ENCODE assay signal across 8 mouse cellular contexts in genomic region chr17:84118271-84118670, GRCm38 (mm10).
A peak's percentile ranks its signal among the peaks of the same experiment; 100 is the strongest.
DNase-seq lines count a peak whose midpoint lies in the region; ATAC-seq and TF ChIP-seq lines count a peak whose summit lies in the region.

No protein-coding gene starts in this region.

- H3K4me3 ChIP-seq in liver, embryonic 14.5 days (ENCODE audit: insufficient read depth in 1 of 2, low read depth in 2 of 2, low read length in 2 of 2), result no peak overlapping the region

- no peaks in the 10 kb centered on the region for H3K36me3 ChIP-seq in liver, embryonic 14.5 days (replicated peaks; ENCODE audit: control insufficient read depth, insufficient read depth, low read depth)

- H3K4me1 ChIP-seq in liver, embryonic 14.5 days (replicated peaks; ENCODE audit: control insufficient read depth in 2 of 2, insufficient read depth in 2 of 2, low read length in 1 of 2), result peaks cover 49 to 58% of the 10 kb centered on the region in 2 experiments

- no peaks in the 10 kb centered on the region for H3K27me3 ChIP-seq in liver, embryonic 14.5 days (ENCODE audit: control insufficient read depth, insufficient read depth, low read length)

- TF ChIP-seq EP300 in liver, embryonic 14.5 days (IDR thresholded peaks at IDR 0.05; ENCODE audit: low read depth), result no peak

- TF ChIP-seq CTCF in liver, embryonic 14.5 days (IDR thresholded peaks at IDR 0.05; ENCODE audit: low read depth), result no peak

- H3K27ac ChIP-seq in liver, embryonic 14.5 days, result peak overlapping the region; percentile 14

- H3K4me2 ChIP-seq in liver, embryonic 14.5 days (ENCODE audit: low read depth), result peak overlapping the region; percentile 28; the same call in 1 of the 2 replicates

- no peaks in the 10 kb centered on the region for H3K9me3 ChIP-seq in liver, embryonic 14.5 days (ENCODE audit: control insufficient read depth, low read length)

- peak overlapping the region; percentile 45 for H3K9ac ChIP-seq in liver, embryonic 14.5 days (replicated peaks)

- peak; percentile 39 for DNase-seq in adrenal gland, adult 2 months
- DNase-seq in adrenal gland, adult 8-10 months, result no peak
- peak; percentile 59 for DNase-seq in lung, postnatal 25 days (ENCODE audit: low spot score)
- no peak for DNase-seq in lung, postnatal 14 days
- DNase-seq in liver, embryonic 14.5 days (ENCODE audit: low read depth in 3 of 3, low spot score in 3 of 3), result peak in 1 of 3 experiments; percentile 46
- peak; percentile 48 to 65 for DNase-seq in thymus, adult 18-20 months
- DNase-seq in urinary bladder, postnatal 36 days (ENCODE audit: low spot score in 2 of 2), result no peak
- no peak for DNase-seq in cerebellum, postnatal 25 days

- 43% methylated on average over 4 of the region's 4 CpGs for WGBS in liver, embryonic 14.5 days (ENCODE audit: insufficient replicate concordance)

- peak; percentile 63 for ATAC-seq in liver, embryonic 14.5 days (ENCODE audit: insufficient read depth)

Comparison
In these comparisons a context has a peak if more than half of its experiments do, and no peak if none do; other contexts are left out.
1. DNase-seq: peak in adrenal gland, adult 2 months (single experiment), lung, postnatal 25 days (single experiment) and thymus, adult 18-20 months (2 of 2); none in adrenal gland, adult 8-10 months (single experiment), lung, postnatal 14 days (single experiment), urinary bladder, postnatal 36 days (0 of 2) and cerebellum, postnatal 25 days (0 of 2).